Mouse (Mus musculus): ENCODE measurements at regions not wholly inside any gene's neighbourhood (a gene's known extent, or its start where the extent isn't known, plus 50 kb on each side); places are given as distances from the start of the nearest gene placed in this dataset.

DNA sequence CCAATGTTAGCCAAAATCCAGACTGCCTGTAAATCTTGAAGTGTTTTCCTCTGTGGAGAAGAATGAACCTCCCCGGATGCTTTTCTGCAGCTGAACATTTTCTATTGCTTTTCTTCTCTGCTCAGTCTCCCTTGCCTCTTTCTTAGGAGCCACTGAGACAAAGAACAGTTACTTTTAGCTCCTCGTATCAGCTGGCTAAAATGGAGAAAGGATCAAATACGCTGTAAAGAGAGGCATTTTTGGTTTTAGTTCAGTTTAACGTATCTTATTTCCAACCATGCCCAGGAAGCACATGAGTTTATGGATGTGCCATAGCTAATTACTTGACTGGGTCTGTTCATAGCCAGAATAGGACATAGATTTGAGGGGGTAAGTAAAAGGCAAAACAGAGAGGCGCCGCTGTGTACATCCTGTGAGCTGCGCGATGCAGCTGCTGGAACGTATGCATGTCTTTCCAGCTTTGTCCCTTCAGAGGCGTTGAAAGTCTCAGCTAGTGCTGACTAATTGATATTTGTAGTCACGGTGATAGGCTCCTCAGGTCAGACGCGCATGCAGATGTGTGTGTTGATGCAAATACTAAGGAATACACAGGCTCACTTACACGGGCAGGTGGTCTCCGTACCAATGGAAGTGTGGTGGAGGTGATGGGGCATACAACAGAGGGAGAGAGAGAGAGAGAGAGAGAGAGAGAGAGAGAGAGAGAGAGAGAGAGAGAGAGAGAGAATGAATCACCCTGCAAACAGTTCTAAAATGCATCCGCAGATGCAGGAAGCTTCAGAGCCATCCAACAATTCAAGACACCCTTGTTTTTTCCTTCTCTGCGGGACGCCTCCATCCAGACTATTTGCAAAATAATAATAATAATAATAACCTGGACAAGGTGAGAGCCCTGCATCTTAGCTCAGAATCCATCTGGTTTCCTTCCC, 216.5 kb upstream of the Ubash3b start:
- Histone ChIP-seq H3K27ac (peak overlapping the region; percentile 92), H3K36me3 (no peaks in the 10 kb centered on the region), H3K9me3 (no peaks in the 10 kb centered on the region), H3K4me1 (peaks cover 47% of the 10 kb centered on the region), H3K4me3 (peak overlapping the region; percentile 11), H3K9ac (peak overlapping the region; percentile 61), H3K27me3 (no peaks in the 10 kb centered on the region), H3K4me2 (peak overlapping the region; percentile 76)
- ATAC-seq (ENCODE audit: insufficient number of reproducible peaks, insufficient read depth, low FRiP score, low TSS enrichment, low read depth), result no peak
- 41% methylated on average over 18 of the region's 18 CpGs for WGBS

DNA sequence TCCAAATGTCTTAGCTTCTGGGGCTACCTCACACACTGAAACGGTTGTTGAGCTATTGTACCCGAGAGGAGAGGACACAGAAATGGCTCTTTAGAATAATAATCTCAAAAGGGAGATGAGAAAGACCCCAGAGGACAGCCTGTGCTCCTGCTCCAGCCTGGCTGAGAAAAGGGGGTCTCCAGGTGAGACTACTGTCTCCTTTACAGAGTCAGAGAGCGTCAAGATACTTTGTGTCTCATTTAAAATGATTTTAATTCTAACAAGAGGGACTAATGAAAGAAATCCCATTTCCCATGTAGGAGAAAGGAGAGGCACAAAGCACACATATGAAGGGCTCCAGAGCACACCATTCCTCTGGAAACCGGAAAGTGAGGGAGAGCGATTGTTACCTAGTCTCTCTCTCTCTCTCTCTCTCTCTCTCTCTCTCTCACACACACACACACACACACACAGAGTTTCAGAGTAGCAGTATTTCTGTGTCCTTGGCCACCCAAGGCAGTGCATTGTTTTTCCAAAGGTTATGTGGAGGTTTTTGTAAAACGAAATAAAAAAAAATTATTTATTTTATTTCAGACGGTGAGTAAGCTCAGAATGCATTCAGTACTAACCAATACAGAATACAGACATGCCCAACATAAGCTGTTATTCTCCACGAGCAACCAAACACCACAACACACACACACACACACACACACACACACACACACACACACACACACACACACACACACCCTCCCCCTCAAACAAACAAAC, 215.6 kb upstream of the Ubash3b start:
- Histone ChIP-seq H3K27ac (peak overlapping the region; percentile 92), H3K4me1 (peaks cover 47% of the 10 kb centered on the region), H3K4me2 (peak overlapping the region; percentile 76), H3K27me3 (no peaks in the 10 kb centered on the region), H3K4me3 (peak overlapping the region; percentile 44), H3K9me3 (no peaks in the 10 kb centered on the region), H3K9ac (peak overlapping the region; percentile 70), H3K36me3 (no peaks in the 10 kb centered on the region)
- 0 out of 2 replicates have a peak, but pooled peaks have one; percentile 48 for ATAC-seq (ENCODE audit: insufficient number of reproducible peaks, insufficient read depth, low FRiP score, low TSS enrichment, low read depth)
- 29% methylated on average over 8 of the region's 8 CpGs for WGBS

DNA sequence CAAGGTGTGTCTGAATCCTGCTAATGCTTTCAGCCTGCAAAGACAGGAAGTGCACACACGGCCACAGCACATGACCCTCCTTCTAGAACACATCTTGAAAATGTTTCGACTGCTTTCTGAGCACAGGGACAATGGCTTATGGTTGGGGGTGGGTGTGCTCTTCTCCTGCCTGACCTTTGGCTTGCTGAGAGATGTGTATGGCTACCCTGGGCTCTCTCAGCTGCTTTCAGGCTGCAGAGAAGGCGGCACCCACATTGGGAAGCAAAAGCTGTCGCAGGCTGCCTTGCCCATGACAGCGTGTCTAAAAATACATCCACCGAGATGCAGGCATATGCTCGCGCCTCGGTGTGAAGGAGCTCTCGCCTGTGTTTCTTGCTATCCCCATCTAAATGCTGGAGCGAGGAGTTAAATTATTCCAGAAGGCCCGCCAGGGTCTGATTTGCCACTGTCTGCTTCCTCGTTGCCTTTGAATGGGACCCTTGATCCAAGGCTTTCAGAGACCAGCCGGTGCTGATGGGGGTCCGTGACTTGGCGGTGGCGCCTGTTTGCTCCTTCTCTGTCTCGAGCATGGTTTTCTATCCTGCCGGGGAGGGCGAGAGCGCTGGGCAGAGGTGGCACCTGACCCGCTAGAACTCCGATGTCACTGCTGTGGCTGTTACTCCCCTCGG, 214.6 kb upstream of the Ubash3b start:
- ATAC-seq (ENCODE audit: insufficient number of reproducible peaks, insufficient read depth, low FRiP score, low TSS enrichment, low read depth), result no peak
- H3K36me3 ChIP-seq, result no peaks in the 10 kb centered on the region
- H3K27ac ChIP-seq, result peak overlapping the region; percentile 92
- H3K9ac ChIP-seq, result peak overlapping the region; percentile 70
- peaks cover 50% of the 10 kb centered on the region for H3K4me1 ChIP-seq
- no peaks in the 10 kb centered on the region for H3K27me3 ChIP-seq
- WGBS, result 7% methylated on average over 24 of the region's 24 CpGs
- peak overlapping the region; percentile 44 for H3K4me3 ChIP-seq
- H3K9me3 ChIP-seq, result no peaks in the 10 kb centered on the region
- peak overlapping the region; percentile 76 for H3K4me2 ChIP-seq

DNA sequence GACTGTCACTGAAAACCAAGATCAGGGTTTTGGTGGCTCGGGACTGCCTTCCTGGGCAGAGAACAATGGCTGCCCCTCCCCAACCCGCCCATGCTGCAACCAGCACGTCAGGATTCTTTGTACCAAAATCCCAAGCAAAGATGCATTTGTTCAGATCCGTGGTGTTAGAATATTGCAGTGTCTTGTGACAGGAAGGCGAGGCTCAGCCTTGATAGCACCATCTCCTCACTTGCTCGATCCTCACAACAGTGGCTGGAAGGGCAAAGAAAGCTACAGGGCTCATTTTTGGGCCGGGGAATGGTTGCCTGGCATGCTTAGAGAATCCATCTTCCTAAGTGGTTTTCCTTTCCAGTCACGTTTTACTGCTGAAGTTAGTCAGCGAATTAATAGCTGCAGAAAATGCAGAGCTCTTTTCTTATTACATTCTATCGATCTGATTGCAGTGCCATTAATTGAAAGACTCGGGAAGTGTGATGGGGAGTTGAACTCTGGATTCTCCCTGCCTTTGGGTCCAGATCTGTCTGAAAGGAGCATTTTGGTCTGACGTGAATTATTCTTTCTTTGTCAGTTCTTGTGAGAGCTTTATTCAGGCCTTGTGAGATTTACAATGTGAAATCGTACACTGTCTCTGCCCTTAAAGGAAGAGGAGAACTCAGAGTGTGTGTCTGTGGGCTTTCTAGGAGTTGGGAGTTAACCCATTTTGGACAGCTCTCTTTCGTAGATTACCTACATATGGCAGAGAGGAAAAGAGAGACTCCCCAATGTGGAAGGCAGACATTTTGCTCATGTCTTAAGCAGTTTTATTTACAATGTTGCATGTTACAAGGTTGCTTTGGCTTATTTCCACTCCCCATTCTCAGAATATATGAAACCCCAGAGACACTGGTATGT, 213.3 kb upstream of the Ubash3b start:
- Histone ChIP-seq H3K36me3 (no peaks in the 10 kb centered on the region), H3K27me3 (no peaks in the 10 kb centered on the region), H3K9me3 (no peaks in the 10 kb centered on the region), H3K4me1 (peaks cover 56% of the 10 kb centered on the region), H3K4me2 (no peak overlapping the region), H3K27ac (peak overlapping the region; percentile 80), H3K9ac (peak overlapping the region; percentile 36; the same call in 1 of the 2 replicates), H3K4me3 (no peak overlapping the region)
- 43% methylated on average over 14 of the region's 14 CpGs for WGBS
- ATAC-seq (ENCODE audit: insufficient number of reproducible peaks, insufficient read depth, low FRiP score, low TSS enrichment, low read depth), result no peak

- Histone ChIP-seq H3K36me3 (no peaks in the 10 kb centered on the region), H3K27ac (no peak overlapping the region), H3K9me3 (no peaks in the 10 kb centered on the region), H3K4me1 (peaks cover 14% of the 10 kb centered on the region; the same call in 1 of the 2 replicates), H3K4me2 (no peak overlapping the region), H3K27me3 (no peaks in the 10 kb centered on the region), H3K9ac (no peak overlapping the region), H3K4me3 (no peak overlapping the region)
- ATAC-seq (ENCODE audit: insufficient number of reproducible peaks, insufficient read depth, low FRiP score, low TSS enrichment, low read depth), result no peak
- 81% methylated on average over 3 of the region's 3 CpGs for WGBS
Observed at GRCm38 (mm10) chr9:41366405-41366804, 204.9 kb upstream of the Ubash3b start.

- 61% methylated on average over 5 of the region's 5 CpGs for WGBS
- Histone ChIP-seq H3K9ac (no peak overlapping the region), H3K4me1 (peaks cover 10% of the 10 kb centered on the region; the same call in 1 of the 2 replicates), H3K27me3 (no peaks in the 10 kb centered on the region), H3K4me2 (no peak overlapping the region), H3K27ac (no peak overlapping the region), H3K4me3 (no peak overlapping the region), H3K36me3 (no peaks in the 10 kb centered on the region), H3K9me3 (no peaks in the 10 kb centered on the region)
- ATAC-seq (ENCODE audit: insufficient number of reproducible peaks, insufficient read depth, low FRiP score, low TSS enrichment, low read depth), result no peak
Observed at GRCm38 (mm10) chr9:41365251-41365650, 203.8 kb upstream of the Ubash3b start.

DNA sequence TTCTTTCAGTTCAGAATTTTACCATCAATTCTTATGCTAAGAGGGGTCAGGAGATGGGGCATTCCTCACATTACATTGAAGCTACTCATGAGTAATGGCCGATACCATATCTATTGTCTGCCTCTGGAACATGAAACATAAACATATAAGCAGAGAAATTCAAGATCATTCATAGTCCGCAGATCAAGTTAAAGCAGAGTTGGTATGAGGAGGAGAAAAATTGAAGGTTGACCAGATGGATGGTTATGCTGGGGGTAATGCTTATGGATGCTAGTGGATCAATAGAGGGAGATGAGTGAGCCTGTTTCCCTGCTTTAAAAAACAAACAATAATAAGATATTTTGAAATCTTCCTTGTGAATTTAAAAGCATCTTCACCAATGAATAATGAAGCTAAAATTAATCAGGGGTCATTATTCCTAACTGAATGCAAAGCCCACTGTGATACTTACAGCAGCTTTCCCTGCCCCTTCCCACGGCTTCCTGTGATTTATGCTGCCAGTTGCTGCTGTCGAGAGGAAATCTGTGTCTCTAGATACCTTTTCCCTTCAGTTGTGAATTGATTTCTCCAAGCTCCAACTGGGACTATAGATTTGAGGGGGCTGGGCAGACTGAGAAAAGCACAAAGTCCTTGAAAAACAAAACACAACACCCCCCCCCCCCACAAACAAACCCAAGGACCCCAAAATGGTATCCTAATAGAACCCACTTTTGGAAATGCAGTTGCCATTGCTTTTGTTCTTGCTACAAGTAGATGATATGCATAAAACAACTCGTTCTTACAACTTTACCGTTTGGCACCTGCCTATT, 203.1 kb upstream of the Ubash3b start:
- Histone ChIP-seq H3K9me3 (no peaks in the 10 kb centered on the region), H3K27me3 (no peaks in the 10 kb centered on the region), H3K4me3 (no peak overlapping the region), H3K9ac (no peak overlapping the region), H3K36me3 (no peaks in the 10 kb centered on the region), H3K27ac (no peak overlapping the region), H3K4me2 (no peak overlapping the region), H3K4me1 (peaks cover 6% of the 10 kb centered on the region; the same call in 1 of the 2 replicates)
- no peak for ATAC-seq (ENCODE audit: insufficient number of reproducible peaks, insufficient read depth, low FRiP score, low TSS enrichment, low read depth)
- WGBS, result 76% methylated on average over 6 of the region's 6 CpGs

DNA sequence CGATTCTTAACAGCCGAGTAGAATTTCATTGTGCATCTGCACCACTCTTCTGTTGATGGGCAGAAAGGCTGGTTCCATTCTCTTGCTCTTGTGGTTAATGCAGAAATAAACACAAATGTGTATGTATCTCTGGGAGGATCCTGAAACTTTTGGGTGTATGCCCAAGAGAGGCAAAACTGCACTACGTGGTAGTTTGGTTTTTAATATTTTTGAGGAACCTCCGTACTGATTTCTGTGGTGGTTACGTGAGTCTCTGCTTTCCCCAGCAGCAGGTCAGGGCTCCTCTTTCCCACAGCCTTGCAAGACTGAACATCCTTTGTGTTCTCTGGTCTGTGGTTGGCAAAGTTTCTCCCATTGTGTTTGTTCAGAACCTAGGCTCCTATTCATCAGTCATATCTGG, 198.9 kb upstream of the Ubash3b start:
- 77% methylated on average over 5 of the region's 5 CpGs for WGBS
- Histone ChIP-seq H3K27ac (no peak overlapping the region), H3K4me1 (peaks cover 6% of the 10 kb centered on the region; the same call in 1 of the 2 replicates)

DNA sequence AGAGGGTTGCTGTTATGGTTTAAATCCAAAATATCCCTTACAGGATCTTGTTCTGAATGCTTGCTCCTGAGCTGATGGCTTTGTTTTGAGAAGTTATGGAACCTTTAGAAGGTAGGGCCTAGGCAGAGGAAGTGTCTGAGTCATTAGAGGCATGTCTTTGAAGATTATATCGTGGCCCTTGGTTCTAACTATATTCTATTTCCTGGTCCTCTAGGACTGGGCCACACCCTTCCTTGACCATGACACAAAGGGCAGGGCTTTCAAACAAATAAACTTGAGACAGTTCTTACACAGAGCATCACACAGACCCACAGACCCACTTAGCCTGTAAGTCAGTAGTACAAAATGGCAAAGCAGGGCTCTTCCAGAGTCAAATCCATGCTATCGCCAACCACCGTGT, 197.8 kb upstream of the Ubash3b start:
- Histone ChIP-seq H3K4me1 (peaks cover 8% of the 10 kb centered on the region; the same call in 1 of the 2 replicates), H3K27me3 (no peaks in the 10 kb centered on the region), H3K27ac (no peak overlapping the region), H3K4me3 (no peak overlapping the region), H3K9ac (no peak overlapping the region), H3K9me3 (no peaks in the 10 kb centered on the region), H3K36me3 (no peaks in the 10 kb centered on the region), H3K4me2 (no peak overlapping the region)
- WGBS, result 87% methylated on average over 3 of the region's 3 CpGs
- ATAC-seq (ENCODE audit: insufficient number of reproducible peaks, insufficient read depth, low FRiP score, low TSS enrichment, low read depth), result no peak

More for the DNA sequence above, 198.9 kb upstream of the Ubash3b start:
- no peaks in the 10 kb centered on the region for H3K27me3 ChIP-seq
- ATAC-seq (ENCODE audit: insufficient number of reproducible peaks, insufficient read depth, low FRiP score, low TSS enrichment, low read depth), result no peak
- no peak overlapping the region for H3K9ac ChIP-seq
- H3K9me3 ChIP-seq, result no peaks in the 10 kb centered on the region
- no peaks in the 10 kb centered on the region for H3K36me3 ChIP-seq
- H3K4me2 ChIP-seq, result no peak overlapping the region
- no peak overlapping the region for H3K4me3 ChIP-seq

DNA sequence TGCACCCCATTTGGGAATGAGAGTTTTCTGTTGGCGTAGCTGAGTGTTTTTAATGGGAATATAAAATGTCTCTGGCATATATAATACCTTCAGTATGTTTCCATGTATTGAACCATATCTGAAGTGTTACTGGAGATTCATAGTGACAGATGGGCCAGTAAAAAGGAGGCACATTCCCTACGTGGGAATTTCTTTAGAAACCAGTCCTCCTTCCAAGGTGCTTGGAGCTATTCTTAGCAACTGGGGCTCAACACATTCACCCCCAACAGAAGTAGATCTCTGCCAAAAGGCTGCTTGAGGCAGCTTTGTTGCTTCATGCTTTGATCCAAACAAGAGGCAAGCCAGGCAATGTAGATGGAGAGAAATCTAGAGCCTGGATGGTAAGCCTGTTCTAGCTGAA, 183.8 kb upstream of the Ubash3b start:
- no peak overlapping the region for H3K9ac ChIP-seq
- no peak overlapping the region for H3K4me3 ChIP-seq
- ATAC-seq (ENCODE audit: insufficient number of reproducible peaks, insufficient read depth, low FRiP score, low TSS enrichment, low read depth), result no peak
- no peaks in the 10 kb centered on the region for H3K36me3 ChIP-seq
- H3K4me1 ChIP-seq, result no peaks in the 10 kb centered on the region
- no peaks in the 10 kb centered on the region for H3K27me3 ChIP-seq
- 37% methylated on average over 2 of the region's 2 CpGs for WGBS
- no peaks in the 10 kb centered on the region for H3K9me3 ChIP-seq
- H3K4me2 ChIP-seq, result no peak overlapping the region
- H3K27ac ChIP-seq, result 0 out of 2 replicates have a peak overlapping the region, but pooled peaks have one; percentile 9

Measured in embryonic facial prominence, embryonic 13.5 days (tissue).